Mouse (Mus musculus) cerebellum, adult 2 months (tissue): ENCODE data around the gene Ppp6r2. TPM values are rescaled to one million over a fixed set of nuclear protein-coding genes. Genes with fewer than 3 reads are reported as not detected.

Experiments
- DNase-seq, 2 experiments: peaks; one replicate each; pipeline ENCODE4 v3.0.0; 2021
- H3K27ac ChIP-seq: fragments of 200-500 bp; 2 replicates; pipeline ENCODE4 v1.5.1; 2012; ENCODE audit warnings: low read length, control low read depth, inconsistent platforms; ENCODE audit not compliant: insufficient read depth
- H3K27me3 ChIP-seq: fragments of 200-500 bp; 2 replicates; pipeline ENCODE4 v1.6.1; 2012; ENCODE audit warnings: inconsistent platforms, mild to moderate bottlenecking, low read length, moderate library complexity; ENCODE audit not compliant: control insufficient read depth, insufficient read depth
- H3K4me1 ChIP-seq: fragments of 200-500 bp; 2 replicates; pipeline ENCODE4 v1.6.1; 2011; ENCODE audit warnings: low read length; ENCODE audit not compliant: control insufficient read depth, insufficient read depth
- H3K4me3 ChIP-seq: fragments of 200-500 bp; replicated peaks from 2 replicates; pipeline ENCODE3; 2011; ENCODE audit warnings: mild to moderate bottlenecking, low read depth, low read length, control low read depth; ENCODE audit not compliant: insufficient read depth
- CTCF ChIP-seq: fragments of 200-500 bp; IDR thresholded peaks from 2 replicates; pipeline ENCODE4 v1.5.1; 2011; ENCODE audit warnings: low read depth, mild to moderate bottlenecking, control low read depth, low read length, moderate library complexity, borderline replicate concordance; ENCODE audit not compliant: insufficient read depth
- POLR2A ChIP-seq: fragments of 200-500 bp; IDR thresholded peaks from 2 replicates; pipeline ENCODE4 v1.6.1; 2011; ENCODE audit warnings: low read length, control low read depth, borderline replicate concordance; ENCODE audit not compliant: insufficient read depth
- WGBS: fragments of 180-500 bp; shearing (Covaris S2); methylation state at CpG from one replicate; pipeline ENCODE4 v1.1.7; 2018; 5-methylcytosine and 5-hydroxymethylcytosine counted together
- polyA plus RNA-seq: library from polyadenylated mRNA; depleted of rRNA; stranded (reverse); fragments of >200 nt; gene quantifications from 2 replicates; pipeline ENCODE4 v1.2.3, GENCODE M21; 2012

The Ppp6r2 gene
- polyA plus RNA-seq, 1 experiment, result 240 TPM

GRCm38 (mm10) chr15:89184141-89184936 lies 27.0 kb upstream of the Ppp6r2 start:
- Histone ChIP-seq H3K27ac (no peak overlapping the region), H3K4me3 (no peak overlapping the region), H3K4me1 (peaks cover 30% of the 10 kb centered on the region; the same call in 1 of the 2 replicates), H3K27me3 (no peaks in the 10 kb centered on the region)
- WGBS, result 46% methylated on average over 5 of the region's 5 CpGs
- no peak for DNase-seq
- TF ChIP-seq POLR2A (no peak), CTCF (no peak)

- Histone ChIP-seq H3K4me1 (peaks cover 30% of the 10 kb centered on the region; the same call in 1 of the 2 replicates), H3K27me3 (no peaks in the 10 kb centered on the region), H3K27ac (no peak overlapping the region), H3K4me3 (no peak overlapping the region)
- TF ChIP-seq CTCF, result no peak
- DNase-seq, result no peak
- WGBS, result 26% methylated on average over 5 of the region's 5 CpGs
Measured at GRCm38 (mm10) chr15:89184937-89185227, 26.5 kb upstream of the Ppp6r2 start.

- TF ChIP-seq CTCF (no peak), POLR2A (no peak)
- H3K27me3 ChIP-seq, result no peaks in the 10 kb centered on the region
- peak overlapping the region; percentile 97; the same call in 1 of the 2 replicates for H3K27ac ChIP-seq
- H3K4me3 ChIP-seq, result peak overlapping the region; percentile 83
- no peak for DNase-seq
- 38% methylated on average over 6 of the region's 6 CpGs for WGBS
- peaks cover 6% of the 10 kb centered on the region for H3K4me1 ChIP-seq
Measured at GRCm38 (mm10) chr15:89195261-89195681, 16.1 kb upstream of the Ppp6r2 start.

- peak overlapping the region; percentile 83 for H3K4me3 ChIP-seq
- no peaks in the 10 kb centered on the region for H3K27me3 ChIP-seq
- 1% methylated on average over 25 of the region's 25 CpGs for WGBS
- H3K4me1 ChIP-seq, result peaks cover 6% of the 10 kb centered on the region
- DNase-seq, result peak; percentile 90 to 92
- peak overlapping the region; percentile 97 for H3K27ac ChIP-seq
- no peak for TF ChIP-seq CTCF
- TF ChIP-seq POLR2A, result peak; percentile 77; the same call in 1 of the 2 replicates
Measured at GRCm38 (mm10) chr15:89195690-89196312, 15.6 kb upstream of the Ppp6r2 start.

- Histone ChIP-seq H3K4me1 (peaks cover 6% of the 10 kb centered on the region), H3K27me3 (no peaks in the 10 kb centered on the region), H3K27ac (peak within 1 kb of the TSS; percentile 97), H3K4me3 (peak within 1 kb of the TSS; percentile 83)
- DNase-seq, result peak; percentile 97 to 98
- TF ChIP-seq POLR2A (no peak), CTCF (peak; percentile 79)
- under 1% methylated on average over 38 of the region's 38 CpGs for WGBS
Measured at GRCm38 (mm10) chr15:89196313-89196706, 15.0 kb upstream of the Ppp6r2 start, which contains the start of gene Dennd6b. Gene Dennd6b (minus strand): TSS chr15:89196496.

- DNase-seq, result peak; percentile 35 to 54
- WGBS, result 19% methylated on average over 15 of the region's 15 CpGs
- Histone ChIP-seq H3K27ac (peak overlapping the region; percentile 97), H3K4me3 (peak overlapping the region; percentile 83), H3K27me3 (no peaks in the 10 kb centered on the region), H3K4me1 (peaks cover 6% of the 10 kb centered on the region)
- no peak for TF ChIP-seq POLR2A
- no peak for TF ChIP-seq CTCF
Measured at GRCm38 (mm10) chr15:89197056-89197455, 14.3 kb upstream of the Ppp6r2 start.

- WGBS, result 92% methylated on average over 4 of the region's 4 CpGs
- Histone ChIP-seq H3K27me3 (no peaks in the 10 kb centered on the region), H3K4me3 (no peak overlapping the region), H3K4me1 (peaks cover 2% of the 10 kb centered on the region; the same call in 1 of the 2 replicates), H3K27ac (no peak overlapping the region)
- DNase-seq, result no peak
- TF ChIP-seq CTCF (no peak), POLR2A (no peak)
Measured at GRCm38 (mm10) chr15:89207457-89207856, 3.9 kb upstream of the Ppp6r2 start.
